Mouse (Mus musculus): ENCODE measurements around the gene Vrk1.

Gene Vrk1

GRCm38 (mm10) chr12:106115892-106116206, 105.8 kb downstream of the Vrk1 start:
- DNase-seq (ENCODE audit: low spot score) = no peak

GRCm38 (mm10) chr12:106123276-106123675, 113.2 kb downstream of the Vrk1 start:
- DNase-seq (ENCODE audit: low spot score) = no peak

- no peak for DNase-seq (ENCODE audit: low spot score)
Observed at GRCm38 (mm10) chr12:106124581-106124980, 114.6 kb downstream of the Vrk1 start.

Measured in testis, postnatal 10 days (tissue).